Mouse (Mus musculus) subcutaneous adipose tissue, adult 2 months (tissue): ENCODE results near the gene Olfr1361. TPM values are rescaled to one million over a fixed set of nuclear protein-coding genes. Genes with fewer than 3 reads are reported as not detected.

ENCODE experiments used
- polyA plus RNA-seq: library from polyadenylated mRNA; depleted of rRNA; stranded (reverse); fragments of >200 nt; gene quantifications from 2 replicates; pipeline ENCODE4 v1.2.3, GENCODE M21; 2012; ENCODE audit warnings: low replicate concordance; rRNA removed

The Olfr1361 gene
- not detected in 2 replicates for polyA plus RNA-seq

GRCm38 (mm10) chr13:21663286-21663685 lies at the start of gene Olfr1361:
TSS of gene Olfr1361 (minus strand) at chr13:21663386.

DNA sequence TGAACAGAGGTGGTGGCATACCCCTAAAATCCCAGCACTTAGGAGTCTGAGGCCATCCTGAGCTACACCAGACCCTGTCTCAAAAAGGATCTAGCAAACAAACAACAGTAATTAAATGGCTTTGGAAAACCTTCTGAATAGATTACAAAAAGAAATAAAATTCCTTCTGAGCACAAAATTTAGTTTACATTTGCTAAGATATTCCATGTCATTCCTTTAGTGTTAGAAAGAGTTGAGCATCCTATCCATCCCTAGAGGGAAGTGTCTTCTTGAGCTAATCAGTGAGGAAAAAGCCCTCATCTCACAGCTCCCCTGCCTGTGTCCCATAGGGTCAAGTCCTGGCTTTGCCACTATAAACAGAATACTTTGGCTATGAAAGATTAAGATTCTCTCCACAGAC lies 34.6 kb upstream of the Olfr1361 start, which contains the start of gene Olfr1359:
Olfr1359 (plus strand) TSS at position 301 of the 400 bp plus-strand sequence.

DNA sequence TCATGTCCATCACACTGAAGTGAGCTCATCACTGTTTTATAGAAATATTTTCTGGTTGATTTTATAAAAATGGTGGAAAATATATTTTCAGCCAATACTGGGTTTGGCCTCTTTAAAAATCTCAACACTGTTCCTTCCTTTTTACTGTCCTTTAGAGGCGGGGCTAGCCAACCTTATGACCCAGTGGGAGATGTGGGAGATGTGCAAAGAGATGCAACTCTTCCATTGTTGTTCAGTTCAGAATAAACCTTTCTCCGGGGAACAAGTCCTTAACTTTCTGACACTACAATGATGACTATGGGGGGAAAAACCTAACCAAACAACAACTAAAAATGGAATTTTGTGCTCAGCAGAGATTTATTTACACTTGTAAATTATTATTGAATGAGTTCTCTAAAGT lies 14.1 kb upstream of the Olfr1361 start, which contains the start of gene Olfr1360:
Olfr1360 (minus strand) TSS at position 101 of the 400 bp plus-strand sequence.

DNA sequence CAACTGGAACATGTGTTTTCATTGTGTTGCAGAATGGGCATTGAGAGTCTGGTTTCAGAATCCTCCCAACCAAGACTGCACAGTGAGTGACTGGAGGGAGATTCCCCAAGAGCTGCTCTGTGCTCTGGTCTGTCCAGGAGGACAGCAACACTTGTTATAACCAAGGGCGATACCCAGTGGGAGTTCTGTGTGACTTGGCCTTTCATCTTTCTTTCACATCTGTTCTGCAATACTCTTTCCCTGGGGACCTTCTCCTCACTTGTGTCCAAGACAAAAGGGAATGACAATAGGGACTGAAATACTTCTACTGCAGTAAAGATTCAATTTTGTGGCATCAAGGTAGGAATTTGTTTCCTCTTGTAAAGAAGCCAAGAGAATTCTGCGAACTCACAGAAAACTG lies 20.8 kb downstream of the Olfr1361 start, which contains the start of gene Olfr11:
Olfr11 (minus strand) TSS at position 101 of the 400 bp plus-strand sequence.

GRCm38 (mm10) chr13:21613922-21614321 lies 49.3 kb downstream of the Olfr1361 start, which contains the start of gene Olfr1362:
TSS of gene Olfr1362 (minus strand) at chr13:21614022.

Other genes with a start within 250 kb of the Olfr1361 start
- gene Pgbd1, start 222.3 kb downstream of the Olfr1361 start, polyA plus RNA-seq, result 0.10 and 0.62 TPM in 2 replicates
- gene Zscan26, start 209.7 kb downstream of the Olfr1361 start, polyA plus RNA-seq, result 24.0 and 27.9 TPM in 2 replicates
- gene Nkapl, start 194.9 kb downstream of the Olfr1361 start, polyA plus RNA-seq, result 0.72 and 1.1 TPM in 2 replicates
- 2.1 and 2.2 TPM in 2 replicates for gene Zkscan4, start 184.5 kb downstream of the Olfr1361 start, polyA plus RNA-seq
- not detected in 2 replicates for gene Gm10065, start 183.9 kb downstream of the Olfr1361 start, polyA plus RNA-seq
- 0.24 and 0.27 TPM in 2 replicates for gene AK157302, start 168.2 kb downstream of the Olfr1361 start, polyA plus RNA-seq
- 17.1 and 26.1 TPM in 2 replicates for gene Gm11273, start 162.0 kb downstream of the Olfr1361 start, polyA plus RNA-seq
- 4.9 and 7.2 TPM in 2 replicates for gene Zkscan8, start 132.3 kb downstream of the Olfr1361 start, polyA plus RNA-seq
- not detected in 2 replicates for gene Olfr1366, start 120.6 kb downstream of the Olfr1361 start, polyA plus RNA-seq
- not detected in 2 replicates for gene Olfr1535, start 103.5 kb downstream of the Olfr1361 start, polyA plus RNA-seq
- gene Olfr1364, start 81.6 kb downstream of the Olfr1361 start, polyA plus RNA-seq, result not detected in 2 replicates
- not detected in 2 replicates for gene Olfr1362, start 49.4 kb downstream of the Olfr1361 start, polyA plus RNA-seq
- 0.04 TPM in 1 of 2 replicates, not detected in the other for gene Olfr11, start 20.9 kb downstream of the Olfr1361 start, polyA plus RNA-seq
- gene Olfr1360, start 14.0 kb upstream of the Olfr1361 start, polyA plus RNA-seq, result not detected in 2 replicates
- not detected in 2 replicates for gene Olfr1359, start 34.7 kb upstream of the Olfr1361 start, polyA plus RNA-seq
- gene Hist1h2bl, start 52.8 kb upstream of the Olfr1361 start, polyA plus RNA-seq, result 2.6 and 3.2 TPM in 2 replicates
- gene Hist1h2ai, start 53.0 kb upstream of the Olfr1361 start, polyA plus RNA-seq, result 1.7 and 10.5 TPM in 2 replicates
- gene Hist1h3h, start 54.3 kb upstream of the Olfr1361 start, polyA plus RNA-seq, result 2.7 and 33.5 TPM in 2 replicates
- 0.42 and 2.3 TPM in 2 replicates for gene Hist1h2bm, start 58.7 kb upstream of the Olfr1361 start, polyA plus RNA-seq
- gene Hist1h4j, start 71.7 kb upstream of the Olfr1361 start, polyA plus RNA-seq, result 0.50 and 4.8 TPM in 2 replicates
- gene Hist1h4k, start 87.1 kb upstream of the Olfr1361 start, polyA plus RNA-seq, result 2.1 and 39.6 TPM in 2 replicates
- gene Hist1h2ak, start 90.4 kb upstream of the Olfr1361 start, polyA plus RNA-seq, result 9.2 TPM in 1 of 2 replicates, not detected in the other
- 5.6 and 6.6 TPM in 2 replicates for gene Hist1h2bn, start 90.7 kb upstream of the Olfr1361 start, polyA plus RNA-seq
- gene Hist1h1b, start 117.2 kb upstream of the Olfr1361 start, polyA plus RNA-seq, result 0.23 and 1.3 TPM in 2 replicates
- 0.97 and 14.0 TPM in 2 replicates for gene Hist1h3i, start 120.0 kb upstream of the Olfr1361 start, polyA plus RNA-seq
- gene Hist1h2an, start 123.8 kb upstream of the Olfr1361 start, polyA plus RNA-seq, result 1.2 and 8.9 TPM in 2 replicates
- 1.2 and 1.7 TPM in 2 replicates for gene Hist1h2bp, start 124.1 kb upstream of the Olfr1361 start, polyA plus RNA-seq
- 7.2 and 42.8 TPM in 2 replicates for gene Hist1h2bq, start 146.8 kb upstream of the Olfr1361 start, polyA plus RNA-seq
- not detected in 2 replicates for gene Hist1h2ao, start 147.1 kb upstream of the Olfr1361 start, polyA plus RNA-seq
- not detected in 2 replicates for gene Hist1h4m, start 148.4 kb upstream of the Olfr1361 start, polyA plus RNA-seq
- 8.8 and 27.8 TPM in 2 replicates for gene Hist1h4n, start 168.8 kb upstream of the Olfr1361 start, polyA plus RNA-seq
- 10.9 and 185 TPM in 2 replicates for gene Hist1h2ap, start 170.1 kb upstream of the Olfr1361 start, polyA plus RNA-seq
- gene Hist1h2br, start 170.4 kb upstream of the Olfr1361 start, polyA plus RNA-seq, result 2.6 and 36.8 TPM in 2 replicates